Mouse (Mus musculus) ES-E14 (cell line): ENCODE results near the gene Wnk2. TPM values are rescaled to one million over a fixed set of nuclear protein-coding genes. Genes with fewer than 3 reads are reported as not detected.

Experiments used
- DNase-seq: peaks from one replicate; pipeline ENCODE4 v3.0.0-alpha.2; 2013; ENCODE audit warnings: low read depth, low spot score
- H3K27ac ChIP-seq: 2 replicates; pipeline ENCODE4 v1.5.1; 2012; ENCODE audit warnings: low read depth, mild to moderate bottlenecking, low read length, moderate library complexity, mixed read lengths; ENCODE audit not compliant: poor library complexity, insufficient read depth, severe bottlenecking
- H3K36me3 ChIP-seq: 2 replicates; pipeline ENCODE4 v1.6.1; 2012; ENCODE audit warnings: mild to moderate bottlenecking, low read length, moderate library complexity, mixed read lengths; ENCODE audit not compliant: control insufficient read depth, poor library complexity, insufficient read depth, severe bottlenecking
- H3K4me1 ChIP-seq, 2 experiments: fragments of 150-350 bp in 1 of 2; sonication (generic) in 1 of 2; 2 replicates each; pipeline ENCODE4 v1.6.1; 2012; ENCODE audit warnings: low read length in 2 of 2, mild to moderate bottlenecking in 1 of 2, mixed read lengths in 1 of 2; ENCODE audit not compliant: control insufficient read depth in 2 of 2, insufficient read depth in 2 of 2, poor library complexity in 1 of 2
- H3K4me3 ChIP-seq, 2 experiments: fragments of 150-350 bp in 1 of 2; sonication (generic) in 1 of 2; 2 replicates each; pipeline ENCODE4 v1.5.1; 2012; ENCODE audit warnings: low read length in 2 of 2, low read depth in 1 of 2, mild to moderate bottlenecking in 1 of 2, mixed read lengths in 1 of 2; ENCODE audit not compliant: insufficient read depth in 1 of 2, poor library complexity in 1 of 2, severe bottlenecking in 1 of 2
- H3K9ac ChIP-seq: 2 replicates; pipeline ENCODE4 v1.6.1; 2012; ENCODE audit warnings: low read depth, mild to moderate bottlenecking, low read length, mixed read lengths; ENCODE audit not compliant: poor library complexity, insufficient read depth, severe bottlenecking
- H3K9me3 ChIP-seq: fragments of 150-350 bp; sonication (generic); 2 replicates; pipeline ENCODE4 v1.6.1; 2012; ENCODE audit warnings: low read depth, mild to moderate bottlenecking, low read length; ENCODE audit not compliant: control insufficient read depth, insufficient read depth
- CHD2 ChIP-seq: IDR thresholded peaks from 2 replicates; pipeline ENCODE4 v1.6.1; 2014; ENCODE audit warnings: mild to moderate bottlenecking, low read depth, low read length, inconsistent platforms
- HCFC1 ChIP-seq: IDR thresholded peaks from 2 replicates; pipeline ENCODE4 v1.6.1; 2012; ENCODE audit warnings: low read length, inconsistent platforms, borderline replicate concordance; ENCODE audit not compliant: insufficient read depth
- MAFK ChIP-seq: IDR thresholded peaks from 2 replicates; pipeline ENCODE4 v1.6.1; 2014; ENCODE audit warnings: mild to moderate bottlenecking, low read depth, low read length, inconsistent platforms; ENCODE audit not compliant: insufficient read depth
- ZC3H11A ChIP-seq: IDR thresholded peaks from 2 replicates; pipeline ENCODE4 v1.6.1; 2012; ENCODE audit warnings: low read depth, mild to moderate bottlenecking, inconsistent platforms, low read length, borderline replicate concordance
- ZNF384 ChIP-seq: IDR thresholded peaks from 2 replicates; pipeline ENCODE4 v1.6.1; 2012; ENCODE audit warnings: low read depth, low read length, inconsistent platforms
- in situ Hi-C, 2 experiments: fragments of 600-800 bp; cut with MboI; formaldehyde crosslinking; loops; one replicate each; pipeline ENCODE4 v1.15.1; 2025; ENCODE audit warnings: low sequenced_read_pairs in 2 of 2, inconsistent platforms in 1 of 2; ENCODE audit not compliant: unreplicated experiment in 2 of 2
- total RNA-seq: library from RNA; depleted of rRNA; stranded (reverse); fragments of 300-350 nt; gene quantifications from 2 replicates; pipeline ENCODE4 v1.2.3, GENCODE M21; 2012; rRNA removed

Gene Wnk2
- total RNA-seq, 1 experiment, result 1.6 TPM

DNA sequence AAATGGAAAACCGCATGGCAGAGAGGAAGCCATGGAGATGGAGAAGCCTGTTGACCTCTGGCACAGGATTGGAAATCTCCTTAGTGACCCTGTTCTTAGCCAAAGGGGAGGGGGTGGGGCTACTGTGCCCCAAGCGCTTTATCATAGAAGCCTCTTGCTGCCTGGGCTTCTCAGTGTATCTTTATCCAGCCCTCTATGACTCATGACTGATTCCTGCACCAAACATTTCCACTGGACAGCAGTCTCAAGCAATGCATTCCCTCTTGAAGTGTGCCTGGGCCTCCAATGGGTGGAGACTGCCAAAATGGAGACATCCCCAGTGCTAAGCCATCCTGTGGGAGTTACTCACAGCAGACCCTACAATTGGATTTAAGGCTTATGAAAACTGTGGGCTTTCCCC, 157.7 kb downstream of the Wnk2 start:
- no peak for DNase-seq
- Histone ChIP-seq H3K9ac (no peak overlapping the region), H3K9me3 (no peaks in the 10 kb centered on the region), H3K4me1 (peaks cover 0 to 3% of the 10 kb centered on the region in 2 experiments; a peak in 1 of 4 replicates), H3K4me3 (no peak overlapping the region), H3K27ac (no peak overlapping the region), H3K36me3 (no peaks in the 10 kb centered on the region)
- in situ Hi-C loops, result no loop called here
- TF ChIP-seq HCFC1 (no peak), ZNF384 (no peak), MAFK (no peak), ZC3H11A (no peak), CHD2 (no peak)

Other genes starting within 250 kb of the Wnk2 start
- gene Fam120a, start 180.0 kb downstream of the Wnk2 start, total RNA-seq, result 111 and 135 TPM in 2 replicates
- gene Ninj1, start 39.5 kb upstream of the Wnk2 start, total RNA-seq, result 18.0 and 20.8 TPM in 2 replicates
- 16.9 and 20.5 TPM in 2 replicates for gene Card19, start 68.0 kb upstream of the Wnk2 start, total RNA-seq
- gene Susd3, start 100.7 kb upstream of the Wnk2 start, total RNA-seq, result 0.95 and 1.3 TPM in 2 replicates
- 1.5 and 6.2 TPM in 2 replicates for gene Fgd3, start 172.3 kb upstream of the Wnk2 start, total RNA-seq
- 18.2 and 25.5 TPM in 2 replicates for gene Bicd2, start 193.6 kb upstream of the Wnk2 start, total RNA-seq